Mouse (Mus musculus) layer of hippocampus, adult 9-10 months (tissue): ENCODE results near the gene Ccr4.

ENCODE experiments used
- DNase-seq: peaks from one replicate; pipeline ENCODE4 v3.0.0; 2022; ENCODE audit warnings: low spot score

Gene Ccr4

DNA sequence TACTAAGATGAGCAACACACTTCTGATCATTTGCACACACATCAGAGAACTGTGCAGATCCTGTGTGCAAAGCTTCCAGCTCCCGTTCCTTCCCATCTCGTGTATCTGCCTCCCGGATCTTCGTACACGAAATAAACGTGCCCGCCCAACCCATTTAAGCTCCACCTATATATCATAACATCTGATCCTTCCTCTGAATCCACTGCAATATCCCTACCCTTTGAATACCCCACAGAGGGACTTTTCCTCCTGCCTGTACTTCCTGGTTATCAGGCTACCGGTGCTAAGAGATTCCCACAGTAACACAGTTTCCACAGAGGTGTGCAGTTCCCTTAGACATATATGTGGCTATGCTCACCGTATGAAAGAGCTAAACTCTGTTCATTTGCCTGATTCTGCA lies at the start of gene Ccr4:
Gene Ccr4, minus strand, starts transcription at position 101 of the 400 bp plus-strand sequence.
- no peak for DNase-seq

DNA sequence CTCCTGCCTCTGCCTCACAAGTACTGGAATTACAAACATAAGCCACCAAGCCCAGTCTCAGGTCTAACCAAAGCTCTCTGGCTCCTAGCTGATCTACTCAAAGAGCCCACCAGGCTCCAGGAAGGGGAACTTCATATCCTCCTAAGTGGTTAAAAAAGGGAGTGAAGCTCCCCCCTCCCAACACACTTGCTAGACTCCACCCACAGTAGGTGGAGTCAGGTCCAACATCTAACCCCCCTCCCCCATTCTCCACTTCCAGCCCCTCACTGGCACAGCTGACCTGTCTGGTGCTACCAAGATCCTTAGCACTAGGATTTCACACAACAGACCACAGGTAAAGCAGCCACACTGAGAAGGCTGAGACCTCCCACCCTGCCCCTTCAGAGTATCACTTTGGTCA lies 49.1 kb upstream of the Ccr4 start:
- DNase-seq = no peak

DNA sequence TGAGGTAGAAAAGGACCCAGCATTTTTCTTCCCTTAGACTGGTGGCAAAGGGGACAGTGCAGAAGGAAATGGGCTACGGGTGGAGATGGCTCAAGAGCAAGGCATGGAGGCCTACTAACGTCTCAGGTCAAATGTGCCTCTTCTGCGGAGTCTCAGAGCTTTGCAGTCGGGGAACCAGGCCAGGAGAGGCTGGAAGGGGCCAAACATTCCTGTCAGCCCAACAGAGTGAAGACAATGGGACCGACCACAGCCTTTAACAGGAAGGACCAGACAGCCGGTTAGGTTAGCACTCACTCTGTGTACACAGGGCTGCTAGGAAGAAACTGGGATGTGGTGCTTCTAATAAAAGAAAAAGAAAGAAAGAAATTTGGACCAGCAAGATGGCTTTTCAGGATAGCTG lies 45.3 kb upstream of the Ccr4 start:
- no peak for DNase-seq

DNA sequence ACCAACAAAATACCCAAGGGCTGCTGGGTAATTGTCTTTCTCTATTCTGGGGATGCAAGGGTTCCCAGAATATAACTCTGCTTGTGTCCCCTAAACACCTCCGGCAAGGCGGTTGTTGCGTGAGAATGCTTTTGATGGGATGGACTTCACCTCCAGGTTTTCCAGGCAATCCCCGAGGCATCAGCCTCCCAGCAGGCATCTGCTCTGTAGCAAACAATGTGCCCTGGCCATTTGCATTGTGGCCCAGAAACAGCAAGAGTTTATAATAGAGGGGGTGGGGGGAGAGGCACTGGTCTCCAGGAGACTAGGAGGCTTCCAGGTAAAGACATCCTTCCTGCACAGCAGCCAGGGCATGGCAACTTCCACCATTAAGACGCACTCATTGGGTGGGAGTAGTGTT lies 44.4 kb upstream of the Ccr4 start:
- no peak for DNase-seq

DNA sequence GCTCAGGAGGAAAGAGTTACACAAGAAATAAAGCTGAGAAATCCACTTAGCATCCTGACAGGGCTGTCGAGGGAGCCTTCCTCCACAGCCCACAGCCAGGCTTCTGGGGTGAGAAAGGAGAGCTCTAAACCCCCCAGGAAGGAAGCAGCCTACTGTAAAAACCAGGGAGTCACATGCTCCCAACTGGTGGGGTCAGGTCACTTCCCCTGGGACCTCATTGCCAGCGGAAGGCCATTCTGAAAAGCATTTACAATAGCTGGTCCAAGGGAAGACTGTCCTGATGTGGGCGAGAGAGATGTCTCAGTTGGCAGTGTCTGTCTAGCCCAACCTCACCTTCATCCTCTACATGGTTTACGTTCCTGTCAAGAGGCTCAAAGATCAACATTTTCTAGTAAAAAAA lies 43.8 kb upstream of the Ccr4 start:
- no peak for DNase-seq

DNA sequence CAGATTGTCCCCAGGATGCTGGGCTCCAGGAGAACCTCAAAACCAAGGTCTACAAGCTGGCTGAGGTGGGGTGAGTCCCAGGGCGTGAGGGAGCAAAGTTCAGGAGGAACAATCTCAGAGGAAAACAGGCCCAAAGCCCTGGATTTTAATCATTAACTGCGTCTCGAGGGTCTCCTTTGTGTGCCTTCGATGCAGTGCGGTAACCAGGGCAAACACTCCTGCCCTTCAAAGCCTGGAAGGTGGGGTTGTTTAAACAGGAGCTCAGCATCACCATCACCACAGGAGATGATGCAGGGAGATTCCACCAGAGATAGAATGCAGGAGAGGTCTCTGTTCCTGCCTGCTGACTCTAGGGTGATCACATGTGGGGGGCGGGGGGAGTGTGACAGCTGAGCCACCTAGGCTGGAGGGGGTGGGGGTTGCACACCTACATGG lies 42.9 kb upstream of the Ccr4 start:
- no peak for DNase-seq

DNA sequence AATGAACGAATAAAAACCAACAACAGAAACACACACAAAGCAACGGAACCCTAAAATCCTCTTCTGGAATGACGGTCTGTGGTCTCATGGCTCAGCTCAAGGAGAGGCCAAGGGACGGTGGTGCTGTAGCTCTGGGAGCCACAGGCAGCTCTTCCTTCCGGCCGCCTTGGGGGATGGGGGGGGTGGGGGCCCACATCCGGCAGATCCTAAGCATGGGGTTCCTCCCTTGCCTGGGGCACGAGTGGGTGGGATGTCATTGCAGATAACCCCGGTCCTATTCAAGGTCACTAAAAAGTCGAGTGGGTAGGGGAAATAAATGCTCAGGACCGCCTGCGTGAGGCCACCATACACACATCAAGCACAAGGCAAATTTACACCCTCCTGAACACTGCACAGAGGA lies 42.0 kb upstream of the Ccr4 start:
- DNase-seq = no peak

DNA sequence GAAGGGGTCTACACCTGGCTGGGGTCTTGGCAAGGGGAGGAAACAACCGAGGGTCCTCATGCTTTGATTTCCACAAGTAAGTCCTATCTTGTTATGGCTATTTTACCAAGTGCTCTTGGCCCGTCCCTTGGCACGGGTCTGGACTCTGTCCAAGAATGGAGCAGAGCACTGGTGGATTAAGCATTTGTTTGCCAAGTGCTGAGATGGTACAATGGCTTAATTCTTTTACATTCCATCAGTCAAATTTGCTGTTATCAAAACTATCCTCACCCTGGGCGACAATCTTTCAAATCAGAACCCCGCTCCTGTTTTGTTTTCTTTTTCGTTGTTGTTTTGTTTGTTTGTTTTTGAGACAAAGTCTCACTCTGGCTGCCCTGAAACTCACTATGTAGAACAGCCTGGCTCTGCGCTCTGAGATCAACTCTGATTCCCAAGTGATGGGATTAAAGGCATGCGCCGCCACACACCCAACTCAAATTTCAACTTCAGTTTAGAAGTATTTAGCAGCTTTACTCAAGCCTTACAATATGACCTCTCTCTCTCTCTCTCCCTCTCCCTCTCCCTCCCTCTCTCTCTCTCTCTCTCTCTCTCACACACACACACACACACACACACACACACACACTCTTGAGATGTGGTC lies 40.2 kb upstream of the Ccr4 start:
- DNase-seq = no peak

DNA sequence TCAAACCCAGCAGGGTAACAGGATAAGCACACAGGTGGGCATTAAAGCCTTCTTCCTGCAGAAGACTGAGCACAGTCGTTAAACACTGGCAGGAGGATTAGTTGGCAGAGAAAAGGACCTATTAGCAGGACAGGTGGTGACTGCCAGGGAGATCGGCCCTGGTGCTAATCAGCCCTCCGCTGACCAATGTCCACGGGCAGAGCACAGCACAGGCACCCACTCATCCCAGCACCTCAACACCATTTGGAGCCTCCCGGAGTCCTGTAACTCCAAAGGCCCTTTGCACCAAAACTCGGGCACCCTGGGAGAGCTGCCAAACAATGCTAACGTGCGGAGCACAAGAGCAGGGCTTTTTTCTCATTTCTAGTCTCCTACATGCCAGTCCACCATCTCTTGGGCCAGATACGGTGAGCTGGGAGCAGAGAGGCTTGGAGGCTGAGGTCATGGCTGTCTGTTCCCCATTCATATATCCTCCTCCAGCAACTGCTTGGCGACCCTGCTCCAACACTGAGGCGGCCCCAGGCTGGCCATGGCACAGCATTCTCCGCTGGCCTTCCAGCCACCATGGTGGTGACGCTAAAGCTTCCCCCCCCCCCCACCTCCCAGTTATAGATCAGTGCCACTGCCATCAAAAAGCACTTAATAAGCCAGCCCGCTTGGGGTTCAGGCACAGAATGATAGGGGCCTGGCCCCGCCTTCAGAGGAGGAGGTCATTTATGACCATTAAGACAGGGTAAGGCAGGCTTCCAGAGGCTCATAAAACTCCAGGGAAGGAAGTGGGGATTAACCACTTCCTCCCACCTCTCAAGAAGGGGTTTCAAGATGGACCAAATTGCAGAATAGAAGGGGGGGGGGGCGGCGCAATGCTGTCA lies 39.4 kb upstream of the Ccr4 start:
- DNase-seq = no peak

DNA sequence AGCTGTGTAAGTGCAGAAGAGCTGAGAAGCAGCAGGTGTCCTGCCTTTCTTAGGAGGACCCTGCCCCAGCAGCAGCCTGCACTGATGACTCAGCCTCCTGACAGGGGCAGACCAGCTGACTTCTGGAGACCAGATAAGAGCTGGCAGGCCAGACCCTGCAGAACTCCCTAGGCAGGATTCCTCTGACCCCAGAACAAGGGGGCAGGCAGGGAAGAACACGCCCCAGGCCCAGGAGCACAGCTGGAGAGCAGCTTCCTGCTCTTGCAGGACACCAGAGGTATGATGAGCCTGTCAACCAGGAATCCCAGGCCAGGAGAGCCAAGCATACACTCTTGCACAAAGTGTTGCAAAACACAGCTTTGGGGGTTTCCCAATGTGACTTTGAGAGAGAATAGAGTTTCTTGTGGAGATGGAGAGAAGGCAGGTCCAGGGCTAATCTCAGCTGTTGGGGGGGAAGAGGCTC lies 36.6 kb upstream of the Ccr4 start:
- no peak for DNase-seq

DNA sequence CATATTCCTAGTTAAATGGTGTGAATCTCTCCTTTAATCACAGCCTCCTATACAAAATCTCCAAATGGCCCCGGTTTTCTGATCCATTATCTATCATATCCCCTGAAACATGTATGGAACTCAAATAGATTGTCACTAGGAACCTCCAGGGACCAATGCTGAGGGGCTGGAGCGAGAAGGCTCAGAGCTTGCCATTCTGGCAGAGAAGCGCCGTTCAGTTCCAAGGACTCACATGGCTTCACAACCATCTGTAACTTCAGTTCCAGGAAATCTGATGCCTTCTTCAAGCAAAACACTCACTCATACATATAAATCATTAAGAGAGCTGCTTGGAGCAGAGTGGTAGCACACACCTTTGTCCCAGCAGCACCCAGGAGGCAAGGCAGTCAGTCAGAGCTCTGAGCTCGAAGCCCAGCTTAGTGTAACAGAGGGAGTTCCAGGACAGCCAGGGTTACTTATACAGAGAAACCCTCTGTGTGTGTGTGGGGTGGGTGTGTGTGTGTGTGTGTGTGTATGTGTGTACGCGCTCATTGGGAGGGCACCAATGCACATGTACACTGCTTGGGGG lies 34.4 kb upstream of the Ccr4 start:
- no peak for DNase-seq

DNA sequence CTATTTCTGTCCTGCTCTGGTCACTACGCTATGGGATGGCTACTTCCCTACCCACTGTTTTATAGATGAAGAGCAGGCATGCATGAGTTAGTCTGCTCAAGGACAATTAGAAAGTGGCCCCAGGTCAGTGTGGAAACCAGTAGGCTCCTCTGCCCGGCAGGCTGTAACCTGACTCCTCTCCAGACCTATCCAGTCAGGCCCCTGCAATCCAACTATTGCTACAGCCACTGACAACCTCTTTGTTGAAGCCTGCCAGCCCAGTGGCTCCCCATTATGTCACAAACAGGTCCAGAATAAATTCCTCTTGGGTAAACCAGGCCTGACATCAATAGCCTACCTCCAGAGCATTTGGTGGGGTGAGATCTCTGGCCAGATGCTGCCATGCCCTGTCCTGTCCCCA lies 31.9 kb upstream of the Ccr4 start:
- DNase-seq = no peak

DNA sequence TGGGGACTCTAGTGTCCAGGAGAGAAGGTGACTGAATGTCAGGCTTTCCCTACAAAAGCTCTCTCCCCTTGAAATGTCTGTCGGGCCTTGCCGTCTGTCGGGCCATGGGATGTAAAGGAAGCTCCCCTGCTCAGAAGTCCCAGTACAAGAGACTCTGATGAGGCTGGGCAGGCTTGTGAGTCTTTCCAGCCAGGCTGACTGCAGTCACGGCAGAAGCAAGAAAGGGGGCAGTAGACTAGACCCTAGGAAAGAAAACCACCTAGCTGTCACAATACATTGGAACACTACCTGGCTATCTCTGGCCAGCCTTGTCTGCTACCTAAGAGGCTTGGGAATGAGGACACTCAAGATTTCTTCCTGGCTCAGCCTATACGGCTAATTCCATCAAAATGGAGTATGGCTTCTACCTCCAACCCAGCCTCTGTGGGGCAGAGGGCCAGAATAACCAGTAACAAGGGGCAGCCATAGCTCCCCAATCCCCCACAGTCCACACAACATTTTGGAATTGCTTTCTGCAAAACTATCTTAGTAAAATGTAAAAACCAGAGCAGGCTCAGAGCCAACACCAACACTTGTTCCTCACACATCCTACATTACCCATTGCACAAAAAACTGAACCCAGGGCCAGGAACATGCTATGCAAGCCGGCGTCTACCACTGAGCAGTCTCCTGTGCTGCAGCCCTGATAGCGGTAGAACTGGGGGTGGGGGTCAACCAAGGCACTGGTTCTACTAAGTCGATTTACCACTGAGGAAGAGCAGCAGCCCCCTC lies 30.2 kb upstream of the Ccr4 start:
- no peak for DNase-seq

DNA sequence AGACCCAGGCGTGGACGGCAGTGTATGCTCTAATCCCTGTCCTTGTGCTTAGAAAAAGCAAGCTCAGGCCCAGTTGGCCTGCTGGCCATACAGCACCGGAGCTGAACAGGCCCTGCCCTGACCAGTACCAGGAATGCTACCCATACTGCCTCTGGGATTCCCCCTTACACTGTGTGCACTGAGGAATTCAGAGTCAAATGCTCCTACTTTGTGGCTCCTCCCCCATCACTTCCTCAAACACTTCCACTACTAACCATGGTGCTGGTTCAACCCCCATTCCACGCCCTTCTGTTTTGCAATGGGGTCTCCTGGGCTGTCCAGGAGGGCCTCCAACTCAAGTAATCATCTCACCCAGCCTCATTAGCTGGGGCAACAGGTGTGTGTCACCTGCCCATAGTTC lies 29.1 kb upstream of the Ccr4 start:
- no peak for DNase-seq

DNA sequence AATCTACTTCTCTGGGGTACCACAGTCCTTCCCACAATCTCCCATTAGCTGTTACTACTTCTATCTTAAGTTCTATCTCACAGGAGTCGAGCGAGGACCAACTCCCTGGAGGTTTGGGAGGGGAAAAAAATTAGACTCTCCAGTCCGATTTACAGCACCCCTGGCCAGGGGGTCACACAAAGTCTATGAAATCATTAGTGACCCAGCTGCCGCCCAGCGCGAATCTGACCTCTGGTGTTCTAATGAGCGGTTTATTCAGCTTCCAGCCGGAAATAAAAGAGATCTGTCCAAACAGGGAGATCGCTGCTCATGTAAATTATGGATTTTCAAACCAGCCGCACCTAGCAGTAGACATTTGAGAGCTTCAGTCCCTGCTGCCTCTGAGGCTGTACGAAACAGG lies 26.6 kb upstream of the Ccr4 start:
- DNase-seq = no peak

DNA sequence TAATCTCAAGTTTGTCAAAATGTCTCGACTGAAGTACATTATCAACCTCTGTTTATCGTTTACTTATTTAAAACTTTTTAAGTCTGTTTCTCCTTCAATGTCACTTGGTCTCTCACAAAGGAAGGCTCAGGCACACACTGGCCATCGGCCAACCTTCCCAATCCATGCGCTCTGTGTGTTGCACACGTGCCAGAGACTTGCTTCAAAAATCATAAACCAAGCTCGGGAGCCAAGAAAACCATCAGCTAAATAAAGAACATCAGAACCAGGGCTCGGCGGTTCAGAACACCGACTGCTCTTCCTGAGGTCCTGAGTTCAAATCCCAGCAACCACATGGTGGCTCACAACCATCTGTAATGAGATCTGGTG lies 23.9 kb upstream of the Ccr4 start:
- DNase-seq = no peak

DNA sequence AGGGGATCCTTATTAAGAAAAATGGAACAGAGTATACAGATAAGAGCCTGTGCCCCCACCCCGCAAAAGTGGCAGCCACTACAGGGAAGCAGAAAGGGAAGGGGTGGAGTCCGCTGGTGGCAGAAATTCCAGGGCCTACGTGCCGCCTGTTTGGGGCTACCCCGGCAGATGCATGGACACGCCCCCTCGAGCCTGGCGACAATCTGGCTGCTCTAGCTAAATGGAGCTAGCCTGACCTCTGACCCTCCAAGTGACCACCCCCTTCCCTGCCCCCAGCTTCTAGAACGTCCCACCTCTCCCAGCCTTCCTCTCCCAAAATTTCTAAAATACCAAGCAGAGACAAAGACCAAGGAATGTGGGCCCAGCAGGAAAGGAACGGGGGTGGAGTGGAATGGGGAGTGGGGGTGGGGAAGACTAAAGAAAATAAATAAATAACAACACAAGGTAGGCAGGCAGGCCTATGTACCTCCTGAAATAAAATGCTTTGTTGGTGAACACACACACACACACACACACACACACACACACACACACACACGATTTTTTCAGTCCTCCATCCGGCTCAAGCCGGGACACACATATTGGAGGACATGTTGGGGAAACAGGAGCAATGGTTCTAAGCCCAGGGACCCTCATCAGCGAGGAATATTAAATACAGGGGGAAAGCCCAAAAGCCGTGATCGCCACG lies 23.4 kb upstream of the Ccr4 start:
- DNase-seq = no peak

DNA sequence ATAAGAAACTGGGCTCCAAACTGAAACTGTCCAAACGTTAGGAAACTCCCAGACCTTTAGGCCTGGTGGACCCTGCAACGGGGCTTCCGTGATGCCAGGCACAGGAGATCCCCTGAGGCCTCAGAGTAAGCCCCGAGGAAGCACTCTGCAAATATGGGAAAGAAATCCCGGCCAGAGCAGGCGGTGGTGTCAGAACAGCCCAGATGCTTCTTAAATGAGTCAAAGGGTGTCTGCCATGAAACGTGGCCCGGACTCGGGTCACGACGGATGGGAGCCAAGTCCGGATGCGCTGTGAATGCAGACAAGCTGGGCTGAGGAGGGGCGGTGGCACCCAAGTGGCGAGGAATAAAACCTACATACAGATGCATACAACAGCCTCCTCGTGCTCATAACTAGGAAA lies 22.4 kb upstream of the Ccr4 start:
- no peak for DNase-seq

DNA sequence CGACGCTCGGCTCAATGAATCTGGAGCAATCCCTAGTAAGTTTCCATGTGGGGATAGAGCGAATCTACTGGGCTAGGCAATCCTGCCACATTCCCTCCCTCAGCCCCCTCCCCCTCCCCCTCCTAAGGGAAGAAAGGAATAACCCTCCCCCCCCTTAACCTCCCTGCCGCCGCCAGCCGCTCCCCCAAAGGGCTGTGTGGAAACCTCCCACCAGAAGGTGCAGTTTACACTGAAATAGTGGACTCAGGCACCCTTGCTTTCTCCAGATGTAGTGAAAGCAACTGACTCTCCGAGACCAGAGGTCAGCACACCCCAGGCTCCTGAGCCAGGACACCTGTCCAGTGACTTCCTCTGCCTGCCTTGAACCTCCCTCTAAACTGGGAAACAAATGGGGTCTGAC lies 21.9 kb upstream of the Ccr4 start:
- no peak for DNase-seq

DNA sequence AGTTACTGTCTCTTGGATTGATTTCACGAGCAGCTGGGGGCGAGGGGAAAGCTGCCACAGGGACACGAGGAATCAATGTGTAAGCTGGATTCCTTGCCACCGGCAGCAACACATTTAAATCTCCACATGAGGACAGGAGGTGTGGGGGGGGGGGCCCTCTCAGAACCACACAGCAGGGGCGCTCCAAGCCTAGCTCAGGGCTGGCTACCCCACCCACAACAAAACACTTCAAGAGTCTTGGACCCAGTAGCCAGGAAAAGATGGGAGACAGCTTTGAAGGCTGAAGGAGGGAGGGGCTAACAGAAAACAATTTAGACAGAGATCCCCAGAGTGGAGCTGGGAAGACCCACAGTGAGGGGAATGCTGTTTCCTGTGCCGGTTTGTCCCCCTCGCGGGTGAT lies 21.2 kb upstream of the Ccr4 start:
- no peak for DNase-seq

DNA sequence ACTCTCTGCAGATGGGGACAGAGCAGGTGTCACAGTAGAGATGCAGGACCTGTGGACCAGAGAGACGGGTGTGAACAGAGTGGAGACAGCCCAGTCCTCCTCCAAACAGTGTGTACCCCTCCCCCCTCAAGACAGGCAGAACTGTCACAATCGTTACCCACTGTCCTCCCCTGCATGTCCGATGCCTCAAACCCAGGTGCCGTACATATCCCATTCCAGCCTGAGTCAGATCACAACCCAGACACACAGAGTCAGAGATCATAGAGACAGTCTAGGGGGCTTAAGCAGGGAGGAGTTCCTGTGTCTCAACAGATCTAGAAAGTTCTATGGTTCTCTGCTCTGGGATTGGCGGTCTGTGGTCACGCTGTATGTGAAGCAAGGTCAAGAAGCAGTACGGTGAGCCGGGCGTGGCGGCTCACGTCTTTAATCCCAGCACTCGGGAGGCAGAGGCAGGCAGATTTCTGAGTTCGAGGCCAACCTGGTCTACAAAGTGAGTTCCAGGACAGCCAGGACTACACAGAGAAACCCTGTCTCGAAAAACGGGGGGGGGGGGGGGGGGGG lies 20.4 kb upstream of the Ccr4 start:
- DNase-seq = no peak

DNA sequence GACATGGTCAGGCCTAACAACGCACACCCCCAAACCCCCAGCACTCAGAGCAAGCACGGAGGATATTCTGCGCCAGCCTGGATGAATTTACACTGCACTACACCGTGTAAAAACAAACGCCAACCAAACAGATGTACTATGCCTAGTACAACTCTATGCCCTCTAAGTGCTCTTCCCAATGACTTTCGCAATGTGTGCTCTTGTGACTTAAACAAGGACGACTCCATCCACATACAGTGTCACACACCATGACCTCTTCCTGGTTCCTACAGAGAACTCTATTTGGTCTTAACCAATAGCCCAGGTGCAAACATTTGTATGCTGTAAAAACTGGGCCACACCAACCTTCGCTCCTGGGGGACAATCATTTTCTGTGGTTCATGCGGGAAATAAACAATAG lies 17.8 kb upstream of the Ccr4 start:
- no peak for DNase-seq
